Mouse (Mus musculus): ENCODE data around the gene Adgrl1. TPM values are rescaled to one million over a fixed set of nuclear protein-coding genes. Genes with fewer than 3 reads are reported as not detected.

Adgrl1 gene
- polyA plus RNA-seq, 1 experiment from 2014 or later = 14.4 TPM

- Histone ChIP-seq H3K9ac (ENCODE audit: low read depth, low read length) (peak within 1 kb of the TSS; percentile 70), H3K4me1 (replicated peaks; ENCODE audit: insufficient read depth, low read length) (peaks cover 6% of the 10 kb centered on the region), H3K27me3 (ENCODE audit: insufficient read depth, low read length) (no peaks in the 10 kb centered on the region), H3K4me2 (ENCODE audit: low read length) (peak within 1 kb of the TSS; percentile 94), H3K27ac (peak within 1 kb of the TSS; percentile 43; the same call in 1 of the 2 replicates), H3K9me3 (replicated peaks; ENCODE audit: low read length) (no peaks in the 10 kb centered on the region), H3K36me3 (ENCODE audit: insufficient read depth, low read length) (peaks cover 4% of the 10 kb centered on the region; the same call in 1 of the 2 replicates), H3K4me3 (replicated peaks; ENCODE audit: low read depth, low read length) (peak within 1 kb of the TSS; percentile 79)
- DNase-seq (ENCODE audit: low spot score) (peak; percentile 99), ATAC-seq (replicated peaks; ENCODE audit: low FRiP score, low read depth) (peak; percentile 99)
- TF ChIP-seq CTCF (IDR thresholded peaks at IDR 0.05; ENCODE audit: low read depth) = no peak
- WGBS = under 1% methylated on average over 91 of the region's 94 CpGs
Observed at GRCm38 (mm10) chr8:83972150-83973120, 72.5 kb downstream of the Adgrl1 start, which contains the start of gene Prkaca. Gene Prkaca, plus strand, starts transcription at chr8:83972993.

GRCm38 (mm10) chr8:83973161-83974031 is 73.5 kb downstream of the Adgrl1 start:
- H3K27ac ChIP-seq = peak overlapping the region; percentile 43; the same call in 1 of the 2 replicates
- peak overlapping the region; percentile 67 for H3K9ac ChIP-seq (ENCODE audit: low read depth, low read length)
- no peak for ATAC-seq (replicated peaks; ENCODE audit: low FRiP score, low read depth)
- no peaks in the 10 kb centered on the region for H3K36me3 ChIP-seq (ENCODE audit: insufficient read depth, low read length)
- H3K4me2 ChIP-seq (ENCODE audit: low read length) = peak overlapping the region; percentile 94
- no peaks in the 10 kb centered on the region for H3K27me3 ChIP-seq (ENCODE audit: insufficient read depth, low read length)
- peak overlapping the region; percentile 79 for H3K4me3 ChIP-seq (replicated peaks; ENCODE audit: low read depth, low read length)
- peaks cover 14% of the 10 kb centered on the region for H3K4me1 ChIP-seq (replicated peaks; ENCODE audit: insufficient read depth, low read length)
- no peaks in the 10 kb centered on the region for H3K9me3 ChIP-seq (replicated peaks; ENCODE audit: low read length)
- 3% methylated on average over 37 of the region's 37 CpGs for WGBS
- peak; percentile 15 for DNase-seq (ENCODE audit: low spot score)
- TF ChIP-seq CTCF (IDR thresholded peaks at IDR 0.05; ENCODE audit: low read depth) = no peak

- H3K9ac ChIP-seq (ENCODE audit: low read depth, low read length) = peak overlapping the region; percentile 67; the same call in 1 of the 2 replicates
- TF ChIP-seq CTCF (IDR thresholded peaks at IDR 0.05; ENCODE audit: low read depth) = no peak
Observed at GRCm38 (mm10) chr8:83974521-83974920, 74.6 kb downstream of the Adgrl1 start.

GRCm38 (mm10) chr8:83976101-83976630 is 76.3 kb downstream of the Adgrl1 start:
- Histone ChIP-seq H3K4me1 (replicated peaks; ENCODE audit: insufficient read depth, low read length) (peaks cover 14% of the 10 kb centered on the region), H3K4me3 (replicated peaks; ENCODE audit: low read depth, low read length) (no peak overlapping the region), H3K36me3 (ENCODE audit: insufficient read depth, low read length) (peaks cover 8% of the 10 kb centered on the region; the same call in 1 of the 2 replicates), H3K9ac (ENCODE audit: low read depth, low read length) (no peak overlapping the region), H3K27me3 (ENCODE audit: insufficient read depth, low read length) (no peaks in the 10 kb centered on the region), H3K9me3 (replicated peaks; ENCODE audit: low read length) (no peaks in the 10 kb centered on the region), H3K27ac (no peak overlapping the region), H3K4me2 (ENCODE audit: low read length) (no peak overlapping the region)
- DNase-seq (ENCODE audit: low spot score) (no peak), ATAC-seq (replicated peaks; ENCODE audit: low FRiP score, low read depth) (no peak)
- 79% methylated on average over 4 of the region's 4 CpGs for WGBS
- peak; percentile 41; the same call in 1 of the 2 replicates for TF ChIP-seq CTCF (IDR thresholded peaks at IDR 0.05; ENCODE audit: low read depth)

More at GRCm38 (mm10) chr8:83974521-83974920, 74.6 kb downstream of the Adgrl1 start:
- no peak for ATAC-seq (replicated peaks; ENCODE audit: low FRiP score, low read depth)
- WGBS = 86% methylated on average over 4 of the region's 4 CpGs
- no peaks in the 10 kb centered on the region for H3K27me3 ChIP-seq (ENCODE audit: insufficient read depth, low read length)
- H3K4me3 ChIP-seq (replicated peaks; ENCODE audit: low read depth, low read length) = no peak overlapping the region
- H3K4me2 ChIP-seq (ENCODE audit: low read length) = peak overlapping the region; percentile 94; the same call in 1 of the 2 replicates
- H3K9me3 ChIP-seq (replicated peaks; ENCODE audit: low read length) = no peaks in the 10 kb centered on the region
- H3K27ac ChIP-seq = no peak overlapping the region
- DNase-seq (ENCODE audit: low spot score) = no peak
- no peaks in the 10 kb centered on the region for H3K36me3 ChIP-seq (ENCODE audit: insufficient read depth, low read length)
- H3K4me1 ChIP-seq (replicated peaks; ENCODE audit: insufficient read depth, low read length) = peaks cover 14% of the 10 kb centered on the region

GRCm38 (mm10) chr8:83976779-83977350 is 77.0 kb downstream of the Adgrl1 start:
- H3K4me3 ChIP-seq (replicated peaks; ENCODE audit: low read depth, low read length) = no peak overlapping the region
- peak; percentile 34 for TF ChIP-seq CTCF (IDR thresholded peaks at IDR 0.05; ENCODE audit: low read depth)
- H3K36me3 ChIP-seq (ENCODE audit: insufficient read depth, low read length) = peaks cover 8% of the 10 kb centered on the region; the same call in 1 of the 2 replicates
- peaks cover 14% of the 10 kb centered on the region for H3K4me1 ChIP-seq (replicated peaks; ENCODE audit: insufficient read depth, low read length)
- H3K4me2 ChIP-seq (ENCODE audit: low read length) = no peak overlapping the region
- H3K27me3 ChIP-seq (ENCODE audit: insufficient read depth, low read length) = no peaks in the 10 kb centered on the region
- 77% methylated on average over 5 of the region's 5 CpGs for WGBS
- H3K9ac ChIP-seq (ENCODE audit: low read depth, low read length) = no peak overlapping the region
- ATAC-seq (replicated peaks; ENCODE audit: low FRiP score, low read depth) = no peak
- DNase-seq (ENCODE audit: low spot score) = no peak
- peak overlapping the region; percentile 66; the same call in 1 of the 2 replicates for H3K27ac ChIP-seq
- no peaks in the 10 kb centered on the region for H3K9me3 ChIP-seq (replicated peaks; ENCODE audit: low read length)

Measured in kidney, postnatal 0 days (tissue).